Mouse (Mus musculus) spleen, adult 2 months (tissue): ENCODE measurements at regions not wholly inside any gene's neighbourhood (a gene's known extent, or its start where the extent isn't known, plus 50 kb on each side); places are given as distances from the start of the nearest gene placed in this dataset.

Experiments used
- CTCF ChIP-seq: fragments of 200-500 bp; IDR thresholded peaks from 2 replicates; pipeline ENCODE4 v1.5.1; 2011; ENCODE audit warnings: mild to moderate bottlenecking, inconsistent platforms; ENCODE audit not compliant: insufficient read depth, insufficient read length, insufficient replicate concordance; ENCODE audit errors: extremely low read depth
- POLR2A ChIP-seq: fragments of 200-500 bp; IDR thresholded peaks from 2 replicates; pipeline ENCODE4 v1.6.1; 2011; ENCODE audit warnings: low read depth, low read length, inconsistent platforms

GRCm38 (mm10) chr8:116265591-116265990 is 239.2 kb upstream of the Dynlrb2 start:
- TF ChIP-seq CTCF (no peak), POLR2A (no peak)
